Mouse (Mus musculus) embryo, embryonic 9.5 days (tissue): ENCODE results near the gene Sncb.

Source experiments
- DNase-seq: peaks from one replicate; pipeline ENCODE4 v3.0.0-alpha.2; 2017; ENCODE audit errors: extremely low spot score

Sncb gene

GRCm38 (mm10) chr13:54783235-54783634 lies 16.8 kb upstream of the Sncb start:
- no peak for DNase-seq

GRCm38 (mm10) chr13:54781086-54781485 lies 14.7 kb upstream of the Sncb start:
- DNase-seq = no peak

GRCm38 (mm10) chr13:54780592-54780991 lies 14.2 kb upstream of the Sncb start:
- no peak for DNase-seq

- no peak for DNase-seq
Observed at GRCm38 (mm10) chr13:54767012-54767411, 617 bp upstream of the Sncb start.

GRCm38 (mm10) chr13:54765281-54766191 lies 859 bp downstream of the Sncb start:
- peak; percentile 6 for DNase-seq

- no peak for DNase-seq
Observed at GRCm38 (mm10) chr13:54760906-54761305, 5.5 kb downstream of the Sncb start.

- DNase-seq = peak; percentile 6
Observed at GRCm38 (mm10) chr13:54760164-54760795, 6.1 kb downstream of the Sncb start.

- DNase-seq = peak; percentile 14
Observed at GRCm38 (mm10) chr13:54759496-54759895, 6.9 kb downstream of the Sncb start.

- peak; percentile 7 for DNase-seq
Observed at GRCm38 (mm10) chr13:54758756-54759470, 7.5 kb downstream of the Sncb start.

- peak; percentile 94 for DNase-seq
Observed at GRCm38 (mm10) chr13:54758045-54758755, 8.2 kb downstream of the Sncb start.

- no peak for DNase-seq
Observed at GRCm38 (mm10) chr13:54757093-54757830, 9.1 kb downstream of the Sncb start.

GRCm38 (mm10) chr13:54756156-54756712 lies 10.2 kb downstream of the Sncb start:
- DNase-seq = no peak

GRCm38 (mm10) chr13:54755201-54755830 lies 11.1 kb downstream of the Sncb start:
- DNase-seq = no peak

GRCm38 (mm10) chr13:54754169-54755080 lies 12.0 kb downstream of the Sncb start:
- no peak for DNase-seq

- DNase-seq = no peak
Observed at GRCm38 (mm10) chr13:54753733-54754132, 12.7 kb downstream of the Sncb start.

- no peak for DNase-seq
Observed at GRCm38 (mm10) chr13:54752656-54753055, 13.7 kb downstream of the Sncb start.

- DNase-seq = peak; percentile 48
Observed at GRCm38 (mm10) chr13:54750699-54751098, 15.7 kb downstream of the Sncb start.

- peak; percentile 52 for DNase-seq
Observed at GRCm38 (mm10) chr13:54749864-54750411, 16.5 kb downstream of the Sncb start, which contains the start of gene Gprin1. Gene Gprin1, minus strand, starts transcription at chr13:54749874.
